Mouse (Mus musculus): ENCODE measurements around the gene Rogdi.

- TF ChIP-seq POLR2A (IDR thresholded peaks at IDR 0.05; ENCODE audit: low read depth, low read length) = no peak
- no peak for TF ChIP-seq CTCF (IDR thresholded peaks at IDR 0.05; ENCODE audit: extremely low read depth, insufficient read length, insufficient replicate concordance, low read depth, low read length)
These were observed 14.4 kb downstream of the Rogdi start for GRCm38 (mm10) chr16:4998984-4999383.

Measured in small intestine, adult 2 months (tissue).